Mouse (Mus musculus) brown adipose tissue, adult 24 weeks (tissue): Measurements from ENCODE around the gene Mtif3. TPM values are rescaled to one million over a fixed set of nuclear protein-coding genes. Genes with fewer than 3 reads are reported as not detected.

Experiments used
- H3K27ac ChIP-seq: fragments of 200-500 bp; replicated peaks from 2 replicates; pipeline ENCODE4 v1.5.1; 2012; ENCODE audit warnings: low read depth, mild to moderate bottlenecking, low read length
- H3K4me1 ChIP-seq: fragments of 200-500 bp; 2 replicates; pipeline ENCODE4 v1.6.1; 2012; ENCODE audit warnings: low read length, mixed read lengths; ENCODE audit not compliant: control insufficient read depth, insufficient read depth, insufficient read length
- H3K4me3 ChIP-seq: fragments of 200-500 bp; 2 replicates; pipeline ENCODE4 v1.5.1; 2012; ENCODE audit warnings: low read depth, mild to moderate bottlenecking, low read length, moderate library complexity; ENCODE audit not compliant: insufficient read depth
- polyA plus RNA-seq: library from polyadenylated mRNA; stranded (reverse); fragments of >200 nt; gene quantifications from 2 replicates; pipeline ENCODE4 v1.2.4, GENCODE M21; 2012; ENCODE audit not compliant: missing spikeins, insufficient read depth, insufficient read length

Gene Mtif3
- 29.5 and 36.3 TPM in 2 replicates for polyA plus RNA-seq

- H3K4me1 ChIP-seq = peaks cover 11% of the 10 kb centered on the region; the same call in 1 of the 2 replicates
- H3K27ac ChIP-seq = peak within 1 kb of the TSS; percentile 74
- peak within 1 kb of the TSS; percentile 97 for H3K4me3 ChIP-seq
Measured at GRCm38 (mm10) chr5:146963118-146963936, at the start of gene Mtif3. Mtif3 (minus strand) TSS chr5:146963800.

- Histone ChIP-seq H3K4me3 (no peak overlapping the region), H3K27ac (no peak overlapping the region), H3K4me1 (no peaks in the 10 kb centered on the region)
Measured at GRCm38 (mm10) chr5:147011333-147011732, 47.7 kb upstream of the Mtif3 start.

DNA sequence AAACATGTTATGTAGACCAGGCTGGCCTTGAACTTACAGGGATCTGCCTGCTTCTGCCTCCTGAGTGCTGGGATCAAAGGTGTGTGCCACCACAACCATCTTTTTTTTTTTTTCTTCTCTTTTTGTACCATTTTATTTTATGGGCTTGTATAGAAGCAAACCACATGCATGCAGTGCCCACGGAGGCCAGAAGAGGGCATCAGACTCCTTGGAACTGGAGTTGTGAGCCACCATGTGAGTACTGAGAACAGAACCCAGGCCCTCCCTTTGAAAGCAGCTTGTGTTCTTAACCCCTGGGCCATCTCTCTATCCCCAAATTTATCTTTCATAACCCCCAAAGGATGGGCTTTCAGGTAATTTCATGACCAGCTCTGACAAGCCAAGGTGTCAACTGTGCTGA is 39.7 kb upstream of the Mtif3 start:
- H3K4me1 ChIP-seq = no peaks in the 10 kb centered on the region
- H3K4me3 ChIP-seq = no peak overlapping the region
- H3K27ac ChIP-seq = no peak overlapping the region

DNA sequence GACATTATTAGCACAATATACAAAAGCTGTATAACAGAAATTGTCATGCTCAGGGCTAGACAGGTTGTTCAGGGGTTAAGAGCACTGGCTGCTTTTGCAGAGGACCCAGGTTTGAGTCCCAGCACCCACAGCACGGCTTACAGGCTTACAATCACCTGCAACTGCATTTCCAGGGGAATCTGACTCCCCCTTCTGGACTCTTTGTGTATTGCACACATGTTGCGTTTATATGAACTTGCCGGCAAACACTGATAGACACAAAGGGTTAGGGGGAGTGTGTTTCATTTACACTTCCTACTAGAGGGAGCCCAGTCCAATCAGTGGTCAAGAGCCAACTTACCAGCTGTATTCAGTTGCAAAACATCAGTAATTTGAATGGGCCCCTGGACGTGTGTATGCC is 37.7 kb upstream of the Mtif3 start:
- H3K4me1 ChIP-seq = no peaks in the 10 kb centered on the region
- H3K4me3 ChIP-seq = no peak overlapping the region
- H3K27ac ChIP-seq = no peak overlapping the region

DNA sequence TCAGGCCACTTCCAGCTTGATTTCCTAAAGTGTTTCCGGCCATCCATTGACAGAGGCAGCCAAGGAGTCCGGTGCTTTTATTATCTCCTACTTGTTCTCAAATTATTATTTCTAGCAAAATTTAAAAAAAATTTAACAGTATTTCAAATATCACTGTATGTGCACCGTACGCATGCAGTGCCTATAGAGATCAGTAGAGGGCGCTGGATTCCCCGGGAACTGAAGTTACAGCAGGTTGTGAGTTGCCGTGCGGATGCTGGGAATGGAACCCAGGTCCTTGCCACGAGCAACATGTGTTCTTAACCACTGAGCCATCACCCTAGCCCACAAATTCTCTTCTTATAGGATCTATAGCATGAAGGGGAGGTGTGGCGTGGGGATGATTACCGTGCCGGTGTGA is 35.2 kb upstream of the Mtif3 start:
- H3K4me1 ChIP-seq = no peaks in the 10 kb centered on the region

GRCm38 (mm10) chr5:146996812-146997211 is 33.2 kb upstream of the Mtif3 start:
- H3K27ac ChIP-seq = no peak overlapping the region
- H3K4me3 ChIP-seq = no peak overlapping the region
- H3K4me1 ChIP-seq = no peaks in the 10 kb centered on the region

More for the DNA sequence above, 35.2 kb upstream of the Mtif3 start:
- Histone ChIP-seq H3K27ac (no peak overlapping the region), H3K4me3 (no peak overlapping the region)

DNA sequence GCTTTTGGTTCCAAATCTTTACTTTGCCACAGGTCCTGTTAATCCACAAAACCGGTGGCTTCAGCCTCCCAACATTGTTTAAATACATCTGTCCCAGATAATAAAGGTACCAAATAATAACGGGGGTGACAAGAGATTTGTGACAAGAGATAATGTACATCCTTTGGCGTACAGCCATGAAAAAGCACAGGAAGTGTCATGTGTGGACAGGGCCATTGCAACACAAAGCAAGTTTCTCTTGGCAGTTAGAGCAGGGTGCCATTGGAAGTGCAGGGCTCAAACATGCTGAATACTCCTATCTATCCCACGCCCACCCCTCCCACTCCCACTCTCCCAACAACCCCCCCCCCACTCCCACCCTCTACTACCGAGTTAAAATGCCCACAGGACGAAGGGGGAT is 31.4 kb upstream of the Mtif3 start:
- H3K4me3 ChIP-seq = no peak overlapping the region
- H3K27ac ChIP-seq = no peak overlapping the region
- H3K4me1 ChIP-seq = no peaks in the 10 kb centered on the region

DNA sequence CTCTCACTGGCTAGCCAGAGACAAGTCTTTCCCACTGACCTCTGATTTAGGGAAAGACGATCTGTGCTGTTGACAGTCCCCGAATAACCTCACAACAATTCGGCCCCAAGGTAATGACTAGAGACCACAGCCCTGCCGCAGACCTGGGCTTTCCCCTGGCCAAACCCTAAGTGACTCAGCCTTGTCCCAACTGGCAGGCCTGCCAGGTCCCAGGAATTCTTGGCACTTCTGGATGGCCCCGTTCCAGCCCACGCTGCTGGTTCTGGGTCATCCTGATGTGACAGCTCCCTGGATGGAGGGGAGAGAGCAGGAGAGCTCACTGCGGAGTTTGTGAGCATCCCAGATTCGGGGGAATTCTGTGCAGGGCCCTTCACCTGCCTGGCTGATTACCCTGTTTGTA is 29.9 kb upstream of the Mtif3 start:
- H3K27ac ChIP-seq = no peak overlapping the region
- H3K4me3 ChIP-seq = no peak overlapping the region
- H3K4me1 ChIP-seq = peaks cover 4% of the 10 kb centered on the region; the same call in 1 of the 2 replicates

- Histone ChIP-seq H3K4me3 (no peak overlapping the region), H3K27ac (0 out of 2 replicates have a peak overlapping the region, but pooled peaks have one; percentile 23), H3K4me1 (peaks cover 8% of the 10 kb centered on the region; the same call in 1 of the 2 replicates)
Measured at GRCm38 (mm10) chr5:146989051-146989450, 25.5 kb upstream of the Mtif3 start.

DNA sequence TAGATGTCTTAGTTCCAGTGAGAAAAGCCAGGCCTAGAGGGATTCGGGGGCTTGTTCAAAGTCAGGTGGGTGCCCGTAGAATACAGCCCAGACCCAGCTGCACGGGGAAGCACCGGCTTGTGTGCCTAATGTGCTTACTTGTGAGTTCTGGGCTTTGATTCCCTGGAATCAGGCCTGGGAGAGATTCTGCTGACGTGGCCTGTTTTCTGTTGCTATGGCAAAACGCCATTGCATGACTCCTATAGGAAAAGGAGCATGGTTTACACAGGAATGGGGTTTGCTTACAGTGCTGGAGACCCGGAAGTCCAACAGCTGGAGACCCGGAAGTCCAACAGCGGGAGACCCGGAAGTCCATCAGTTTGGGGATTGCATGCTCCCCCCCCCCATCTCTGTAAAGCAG is 24.0 kb upstream of the Mtif3 start:
- Histone ChIP-seq H3K4me1 (peaks cover 8% of the 10 kb centered on the region; the same call in 1 of the 2 replicates), H3K4me3 (no peak overlapping the region)

DNA sequence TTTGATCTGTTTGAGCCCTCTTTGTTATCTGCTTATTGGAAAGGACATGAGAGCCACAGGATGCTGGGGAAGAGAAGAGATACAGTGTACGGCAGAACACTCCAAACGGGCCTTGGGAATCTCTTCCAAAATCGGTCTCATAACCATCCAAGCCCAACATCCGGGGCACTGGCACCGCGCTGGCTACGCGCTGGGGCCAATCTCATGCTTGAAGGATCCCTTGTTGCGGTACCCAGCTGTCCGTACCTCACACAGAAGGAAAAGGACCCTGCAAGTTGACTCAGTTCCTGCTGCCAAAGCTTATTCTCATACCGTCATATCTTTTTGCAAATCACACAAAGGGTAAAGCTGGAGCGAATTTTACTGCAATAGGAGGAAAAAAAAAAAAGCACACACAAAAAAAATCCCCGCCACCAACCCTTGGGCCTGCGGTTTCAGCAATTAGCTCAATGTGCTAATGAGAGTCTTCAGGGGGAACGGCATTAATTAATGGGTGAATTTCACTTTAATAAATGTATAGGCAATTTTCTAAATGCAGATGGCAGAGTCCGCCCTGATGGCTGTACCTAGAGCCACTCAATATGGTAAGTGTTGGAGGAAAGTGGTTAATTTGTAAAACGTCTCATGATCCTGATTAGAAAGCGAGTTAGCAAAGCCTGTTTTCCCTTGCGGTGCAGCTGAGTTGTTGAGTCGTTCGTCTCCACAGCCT is 22.3 kb upstream of the Mtif3 start:
- no peak overlapping the region for H3K27ac ChIP-seq
- H3K4me1 ChIP-seq = peaks cover 8% of the 10 kb centered on the region; the same call in 1 of the 2 replicates
- no peak overlapping the region for H3K4me3 ChIP-seq

More for the DNA sequence above, 24.0 kb upstream of the Mtif3 start:
- no peak overlapping the region for H3K27ac ChIP-seq

DNA sequence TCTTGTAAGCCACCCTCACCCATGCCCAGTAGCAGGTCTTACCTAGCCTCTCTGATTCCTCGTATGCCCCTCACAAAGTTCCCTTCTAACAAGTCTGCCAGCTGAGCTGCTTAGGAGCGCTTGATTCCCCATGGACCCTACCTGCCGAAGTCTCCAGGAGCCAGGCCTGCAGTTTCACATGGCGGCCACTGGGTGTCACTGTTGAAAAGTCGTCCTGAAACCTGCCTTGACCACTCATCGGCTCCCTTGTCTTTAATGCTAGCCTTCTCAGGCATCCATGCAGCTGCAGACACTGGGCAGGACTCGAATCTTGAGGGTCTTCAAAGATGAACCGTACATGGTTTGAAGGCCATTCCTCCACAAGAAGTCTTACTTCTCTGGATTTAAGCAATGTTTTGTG is 19.6 kb upstream of the Mtif3 start:
- H3K4me1 ChIP-seq = peaks cover 3% of the 10 kb centered on the region; the same call in 1 of the 2 replicates

GRCm38 (mm10) chr5:146981376-146981775 is 17.8 kb upstream of the Mtif3 start:
- Histone ChIP-seq H3K4me3 (no peak overlapping the region), H3K27ac (no peak overlapping the region), H3K4me1 (no peaks in the 10 kb centered on the region)

More for the DNA sequence above, 19.6 kb upstream of the Mtif3 start:
- H3K4me3 ChIP-seq = no peak overlapping the region
- no peak overlapping the region for H3K27ac ChIP-seq

DNA sequence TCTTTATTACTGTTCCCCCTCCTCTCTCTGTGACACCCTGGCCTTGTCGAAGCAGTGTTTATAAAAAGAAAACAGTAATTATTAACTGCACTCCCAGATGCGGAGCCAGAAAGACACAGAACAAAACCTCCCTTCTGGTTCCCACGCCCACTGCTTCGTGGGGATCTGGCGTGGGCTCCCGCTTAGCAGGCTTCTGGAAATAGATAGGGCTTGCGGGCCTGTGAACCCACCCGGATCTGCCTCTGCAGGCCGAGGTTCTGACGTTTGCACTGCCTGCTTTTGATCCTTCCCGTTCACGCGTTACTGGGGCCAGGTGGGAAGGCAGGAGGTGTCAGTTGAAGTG is 11.2 kb upstream of the Mtif3 start:
- H3K4me3 ChIP-seq = no peak overlapping the region
- H3K27ac ChIP-seq = peak overlapping the region; percentile 31

GRCm38 (mm10) chr5:146973858-146974780 is 10.5 kb upstream of the Mtif3 start:
- H3K4me1 ChIP-seq = no peaks in the 10 kb centered on the region
- H3K4me3 ChIP-seq = no peak overlapping the region
- H3K27ac ChIP-seq = 0 out of 2 replicates have a peak overlapping the region, but pooled peaks have one; percentile 8

More for the DNA sequence above, 11.2 kb upstream of the Mtif3 start:
- no peaks in the 10 kb centered on the region for H3K4me1 ChIP-seq
